Mouse (Mus musculus): ENCODE measurements around the gene Srprb.

The Srprb gene

GRCm38 (mm10) chr9:103146257-103146656 is 55.7 kb downstream of the Srprb start:
- no peak for DNase-seq (ENCODE audit: low spot score)

- DNase-seq (ENCODE audit: low spot score), result no peak
Measured at GRCm38 (mm10) chr9:103145351-103145750, 56.6 kb downstream of the Srprb start.

GRCm38 (mm10) chr9:103143881-103144280 is 58.1 kb downstream of the Srprb start:
- no peak for DNase-seq (ENCODE audit: low spot score)

GRCm38 (mm10) chr9:103141266-103141665 is 60.7 kb downstream of the Srprb start:
- DNase-seq (ENCODE audit: low spot score), result no peak

GRCm38 (mm10) chr9:103140384-103140783 is 61.6 kb downstream of the Srprb start:
- DNase-seq (ENCODE audit: low spot score), result no peak

- no peak for DNase-seq (ENCODE audit: low spot score)
Measured at GRCm38 (mm10) chr9:103139481-103139880, 62.5 kb downstream of the Srprb start.

Measured in embryo, embryonic 10.5 days (tissue).